Mouse (Mus musculus): ENCODE data around the gene Golga5. TPM values are rescaled to one million over a fixed set of nuclear protein-coding genes. Genes with fewer than 3 reads are reported as not detected.
"Not testable (repeated sequence)": the region's sequence is repeated elsewhere in the genome, so short reads cannot be mapped to it uniquely, and the experiment has no call there.

Gene Golga5
- polyA plus RNA-seq, 1 experiment from 2014 or later = 27.2 TPM

- Histone ChIP-seq H3K27me3 (ENCODE audit: control insufficient read depth, insufficient read depth, low read length) (no peaks in the 10 kb centered on the region), H3K9me3 (ENCODE audit: control insufficient read depth, low read length) (no peaks in the 10 kb centered on the region), H3K27ac (replicated peaks in 1 of 2; ENCODE audit: control insufficient read depth in 1 of 2, insufficient read depth in 1 of 2, low read depth in 2 of 2, low read length in 2 of 2) (no peak overlapping the region), H3K4me1 (ENCODE audit: control insufficient read depth in 2 of 2, insufficient read depth in 2 of 2, low read length in 2 of 2) (peaks cover under 1 to 2% of the 10 kb centered on the region in 2 experiments; a peak in 2 of 4 replicates), H3K4me2 (ENCODE audit: low read length) (no peak overlapping the region), H3K36me3 (ENCODE audit: control insufficient read depth, insufficient read depth, low read length) (no peaks in the 10 kb centered on the region), H3K9ac (ENCODE audit: low read length) (no peak overlapping the region), H3K4me3 (ENCODE audit: control insufficient read depth in 1 of 2, insufficient read depth in 1 of 2, low read depth in 1 of 2, low read length in 2 of 2) (no peak overlapping the region)
- no peak for ATAC-seq (ENCODE audit: insufficient number of reproducible peaks, insufficient read depth, low FRiP score, low read depth)
- WGBS = 55% methylated on average over 4 of the region's 4 CpGs
These were observed 4.3 kb upstream of the Golga5 start for GRCm38 (mm10) chr12:102464650-102465049.

GRCm38 (mm10) chr12:102468136-102468535 lies 799 bp upstream of the Golga5 start:
- no peak overlapping the region for H3K27ac ChIP-seq (replicated peaks in 1 of 2; ENCODE audit: control insufficient read depth in 1 of 2, insufficient read depth in 1 of 2, low read depth in 2 of 2, low read length in 2 of 2)
- no peak for ATAC-seq (ENCODE audit: insufficient number of reproducible peaks, insufficient read depth, low FRiP score, low read depth)
- no peak overlapping the region for H3K4me3 ChIP-seq (ENCODE audit: control insufficient read depth in 1 of 2, insufficient read depth in 1 of 2, low read depth in 1 of 2, low read length in 2 of 2)
- H3K9me3 ChIP-seq (ENCODE audit: control insufficient read depth, low read length) = no peaks in the 10 kb centered on the region
- peaks cover 12% of the 10 kb centered on the region for H3K36me3 ChIP-seq (ENCODE audit: control insufficient read depth, insufficient read depth, low read length)
- no peaks in the 10 kb centered on the region for H3K27me3 ChIP-seq (ENCODE audit: control insufficient read depth, insufficient read depth, low read length)
- no peak overlapping the region for H3K9ac ChIP-seq (ENCODE audit: low read length)
- WGBS = 86% methylated on average over 1 of the region's 1 CpGs
- no peak overlapping the region for H3K4me2 ChIP-seq (ENCODE audit: low read length)
- H3K4me1 ChIP-seq (ENCODE audit: control insufficient read depth in 2 of 2, insufficient read depth in 2 of 2, low read length in 2 of 2) = peaks cover 0 to 11% of the 10 kb centered on the region in 2 experiments; a peak in 2 of 4 replicates

- Histone ChIP-seq H3K4me2 (ENCODE audit: low read length) (no peak overlapping the region), H3K27ac (replicated peaks in 1 of 2; ENCODE audit: control insufficient read depth in 1 of 2, insufficient read depth in 1 of 2, low read depth in 2 of 2, low read length in 2 of 2) (no peak overlapping the region), H3K4me1 (ENCODE audit: control insufficient read depth in 2 of 2, insufficient read depth in 2 of 2, low read length in 2 of 2) (peaks cover 0 to 11% of the 10 kb centered on the region in 2 experiments; a peak in 2 of 4 replicates), H3K9ac (ENCODE audit: low read length) (no peak overlapping the region), H3K36me3 (ENCODE audit: control insufficient read depth, insufficient read depth, low read length) (peaks cover 69% of the 10 kb centered on the region), H3K27me3 (ENCODE audit: control insufficient read depth, insufficient read depth, low read length) (no peaks in the 10 kb centered on the region), H3K9me3 (ENCODE audit: control insufficient read depth, low read length) (no peaks in the 10 kb centered on the region), H3K4me3 (ENCODE audit: control insufficient read depth in 1 of 2, insufficient read depth in 1 of 2, low read depth in 1 of 2, low read length in 2 of 2) (no peak overlapping the region)
- no peak for ATAC-seq (ENCODE audit: insufficient number of reproducible peaks, insufficient read depth, low FRiP score, low read depth)
- 86% methylated on average over 7 of the region's 7 CpGs for WGBS
These were observed 5.5 kb downstream of the Golga5 start for GRCm38 (mm10) chr12:102474411-102474810.

GRCm38 (mm10) chr12:102480481-102480880 lies 11.5 kb downstream of the Golga5 start:
- H3K9ac ChIP-seq (ENCODE audit: low read length) = no peak overlapping the region
- no peak overlapping the region for H3K4me2 ChIP-seq (ENCODE audit: low read length)
- H3K36me3 ChIP-seq (ENCODE audit: control insufficient read depth, insufficient read depth, low read length) = peaks cover 92% of the 10 kb centered on the region
- no peaks in the 10 kb centered on the region for H3K9me3 ChIP-seq (ENCODE audit: control insufficient read depth, low read length)
- WGBS = 87% methylated on average over 4 of the region's 4 CpGs
- ATAC-seq (ENCODE audit: insufficient number of reproducible peaks, insufficient read depth, low FRiP score, low read depth) = no peak
- no peak overlapping the region for H3K4me3 ChIP-seq (ENCODE audit: control insufficient read depth in 1 of 2, insufficient read depth in 1 of 2, low read depth in 1 of 2, low read length in 2 of 2)
- H3K27ac ChIP-seq (replicated peaks in 1 of 2; ENCODE audit: control insufficient read depth in 1 of 2, insufficient read depth in 1 of 2, low read depth in 2 of 2, low read length in 2 of 2) = no peak overlapping the region
- no peaks in the 10 kb centered on the region for H3K27me3 ChIP-seq (ENCODE audit: control insufficient read depth, insufficient read depth, low read length)
- no peaks in the 10 kb centered on the region for H3K4me1 ChIP-seq (ENCODE audit: control insufficient read depth in 2 of 2, insufficient read depth in 2 of 2, low read length in 2 of 2)

- no peak for ATAC-seq (ENCODE audit: insufficient number of reproducible peaks, insufficient read depth, low FRiP score, low read depth)
- Histone ChIP-seq H3K4me1 (ENCODE audit: control insufficient read depth in 2 of 2, insufficient read depth in 2 of 2, low read length in 2 of 2) (no peaks in the 10 kb centered on the region), H3K9me3 (ENCODE audit: control insufficient read depth, low read length) (no peaks in the 10 kb centered on the region), H3K27ac (replicated peaks in 1 of 2; ENCODE audit: control insufficient read depth in 1 of 2, insufficient read depth in 1 of 2, low read depth in 2 of 2, low read length in 2 of 2) (no peak overlapping the region), H3K27me3 (ENCODE audit: control insufficient read depth, insufficient read depth, low read length) (no peaks in the 10 kb centered on the region), H3K4me2 (ENCODE audit: low read length) (no peak overlapping the region), H3K4me3 (ENCODE audit: control insufficient read depth in 1 of 2, insufficient read depth in 1 of 2, low read depth in 1 of 2, low read length in 2 of 2) (no peak overlapping the region), H3K9ac (ENCODE audit: low read length) (no peak overlapping the region), H3K36me3 (ENCODE audit: control insufficient read depth, insufficient read depth, low read length) (peaks cover 96% of the 10 kb centered on the region)
- WGBS = 60% methylated on average over 3 of the region's 3 CpGs
These were observed 16.0 kb downstream of the Golga5 start for GRCm38 (mm10) chr12:102484946-102485345.

- Histone ChIP-seq H3K36me3 (ENCODE audit: control insufficient read depth, insufficient read depth, low read length) (peaks cover 95% of the 10 kb centered on the region), H3K27me3 (ENCODE audit: control insufficient read depth, insufficient read depth, low read length) (no peaks in the 10 kb centered on the region), H3K4me2 (ENCODE audit: low read length) (no peak overlapping the region), H3K4me1 (ENCODE audit: control insufficient read depth in 2 of 2, insufficient read depth in 2 of 2, low read length in 2 of 2) (no peaks in the 10 kb centered on the region), H3K4me3 (ENCODE audit: control insufficient read depth in 1 of 2, insufficient read depth in 1 of 2, low read depth in 1 of 2, low read length in 2 of 2) (no peak overlapping the region), H3K9ac (ENCODE audit: low read length) (no peak overlapping the region), H3K9me3 (ENCODE audit: control insufficient read depth, low read length) (no peaks in the 10 kb centered on the region), H3K27ac (replicated peaks in 1 of 2; ENCODE audit: control insufficient read depth in 1 of 2, insufficient read depth in 1 of 2, low read depth in 2 of 2, low read length in 2 of 2) (no peak overlapping the region)
- WGBS = 93% methylated on average over 5 of the region's 5 CpGs
- ATAC-seq (ENCODE audit: insufficient number of reproducible peaks, insufficient read depth, low FRiP score, low read depth) = no peak
These were observed 23.0 kb downstream of the Golga5 start for GRCm38 (mm10) chr12:102491911-102492310.

GRCm38 (mm10) chr12:102495754-102496153 lies 26.8 kb downstream of the Golga5 start:
- not testable (repeated sequence) for H3K4me3 ChIP-seq (ENCODE audit: control insufficient read depth in 1 of 2, insufficient read depth in 1 of 2, low read depth in 1 of 2, low read length in 2 of 2); H3K27me3 ChIP-seq (ENCODE audit: control insufficient read depth, insufficient read depth, low read length); H3K4me1 ChIP-seq (ENCODE audit: control insufficient read depth in 2 of 2, insufficient read depth in 2 of 2, low read length in 2 of 2); H3K9ac ChIP-seq (ENCODE audit: low read length); H3K27ac ChIP-seq (replicated peaks in 1 of 2; ENCODE audit: control insufficient read depth in 1 of 2, insufficient read depth in 1 of 2, low read depth in 2 of 2, low read length in 2 of 2); ATAC-seq (ENCODE audit: insufficient number of reproducible peaks, insufficient read depth, low FRiP score, low read depth); H3K4me2 ChIP-seq (ENCODE audit: low read length); H3K9me3 ChIP-seq (ENCODE audit: control insufficient read depth, low read length)
- peaks cover 81% of the 10 kb centered on the region for H3K36me3 ChIP-seq (ENCODE audit: control insufficient read depth, insufficient read depth, low read length)
- 86% methylated on average over 5 of the region's 6 CpGs for WGBS

- H3K27me3 ChIP-seq (ENCODE audit: control insufficient read depth, insufficient read depth, low read length) = no peaks in the 10 kb centered on the region
- no peak overlapping the region for H3K4me2 ChIP-seq (ENCODE audit: low read length)
- peaks cover 59% of the 10 kb centered on the region for H3K36me3 ChIP-seq (ENCODE audit: control insufficient read depth, insufficient read depth, low read length)
- 72% methylated on average over 2 of the region's 2 CpGs for WGBS
- H3K9me3 ChIP-seq (ENCODE audit: control insufficient read depth, low read length) = no peaks in the 10 kb centered on the region
- no peak overlapping the region for H3K9ac ChIP-seq (ENCODE audit: low read length)
- peaks cover 0 to 5% of the 10 kb centered on the region in 2 experiments; a peak in 2 of 4 replicates for H3K4me1 ChIP-seq (ENCODE audit: control insufficient read depth in 2 of 2, insufficient read depth in 2 of 2, low read length in 2 of 2)
- H3K4me3 ChIP-seq (ENCODE audit: control insufficient read depth in 1 of 2, insufficient read depth in 1 of 2, low read depth in 1 of 2, low read length in 2 of 2) = no peak overlapping the region
- no peak for ATAC-seq (ENCODE audit: insufficient number of reproducible peaks, insufficient read depth, low FRiP score, low read depth)
- H3K27ac ChIP-seq (replicated peaks in 1 of 2; ENCODE audit: control insufficient read depth in 1 of 2, insufficient read depth in 1 of 2, low read depth in 2 of 2, low read length in 2 of 2) = peak overlapping the region in 1 of 2 experiments; percentile 41; a peak in 1 of 4 replicates
These were observed 29.0 kb downstream of the Golga5 start for GRCm38 (mm10) chr12:102497905-102498304.
